Mouse (Mus musculus) MEL (cell line): Measurements from ENCODE around the gene Disp3. TPM values are rescaled to one million over a fixed set of nuclear protein-coding genes. Genes with fewer than 3 reads are reported as not detected.

ENCODE experiments used
- polyA plus RNA-seq, 2 experiments: library from polyadenylated mRNA; stranded (reverse) in 1 of 2; unstranded in 1 of 2; fragments of >175 nt in 1 of 2; fragments of >200 nt in 1 of 2; gene quantifications; 2 replicates each; pipeline versions ENCODE4 v1.2.1 to v1.2.4; 2012; ENCODE audit warnings: low replicate concordance in 2 of 2, low read depth in 1 of 2; ENCODE audit not compliant: insufficient read length in 2 of 2, insufficient read depth in 1 of 2, missing spikeins in 1 of 2
- total RNA-seq: library from RNA; depleted of rRNA; stranded (reverse); fragments of 300-350 nt; gene quantifications from 2 replicates; pipeline ENCODE4 v1.2.3, GENCODE M21; 2012; rRNA removed

Gene Disp3
- total and polyA plus RNA-seq, 3 experiments: not detected

Other genes with a start within 250 kb of the Disp3 start
- gene Clcn6, start 249.1 kb downstream of the Disp3 start, total RNA-seq: 5.8 and 8.2 TPM in 2 replicates
- 10 to 100 TPM in 1 of 2 experiments, not detected in 1; 17.5 TPM for gene Clcn6, start 249.1 kb downstream of the Disp3 start, polyA plus RNA-seq
- 7.4 and 12.4 TPM in 2 replicates for gene Mthfr, start 248.9 kb downstream of the Disp3 start, total RNA-seq
- 10 to 100 TPM in 1 of 2 experiments, not detected in 1; 15.5 TPM for gene Mthfr, start 248.9 kb downstream of the Disp3 start, polyA plus RNA-seq
- 5.0 and 6.4 TPM in 2 replicates for gene Agtrap, start 199.9 kb downstream of the Disp3 start, total RNA-seq
- gene Agtrap, start 199.9 kb downstream of the Disp3 start, polyA plus RNA-seq: 10 to 100 TPM in 1 of 2 experiments, not detected in 1; 16.0 TPM
- 28.4 and 28.6 TPM in 2 replicates for gene Mad2l2, start 157.6 kb downstream of the Disp3 start, total RNA-seq
- gene Mad2l2, start 157.6 kb downstream of the Disp3 start, polyA plus RNA-seq: 10 to 100 TPM in 1 of 2 experiments, not detected in 1; 44.8 TPM
- 0.03 and 0.08 TPM in 2 replicates for gene Draxin, start 157.3 kb downstream of the Disp3 start, total RNA-seq
- under 1 TPM in 1 of 2 experiments, not detected in 1; 0.17 TPM for gene Draxin, start 157.3 kb downstream of the Disp3 start, polyA plus RNA-seq
- gene Fbxo6, start 135.8 kb downstream of the Disp3 start, total RNA-seq: 35.1 and 37.3 TPM in 2 replicates
- gene Fbxo6, start 135.8 kb downstream of the Disp3 start, polyA plus RNA-seq: 10 to 100 TPM in 1 of 2 experiments, not detected in 1; 62.6 TPM
- gene Fbxo44, start 127.5 kb downstream of the Disp3 start, total RNA-seq: 2.3 and 3.2 TPM in 2 replicates
- gene Fbxo44, start 127.5 kb downstream of the Disp3 start, polyA plus RNA-seq: 1 to 10 TPM in 1 of 2 experiments, not detected in 1; 6.2 TPM
- 0.35 and 0.46 TPM in 2 replicates for gene Fbxo2, start 127.3 kb downstream of the Disp3 start, total RNA-seq
- 1 to 10 TPM in 1 of 2 experiments, not detected in 1; 2.7 TPM for gene Fbxo2, start 127.3 kb downstream of the Disp3 start, polyA plus RNA-seq
- 17.1 and 19.4 TPM in 2 replicates for gene Ubiad1, start 156.8 kb upstream of the Disp3 start, total RNA-seq
- gene Ubiad1, start 156.8 kb upstream of the Disp3 start, polyA plus RNA-seq: 10 to 100 TPM in 1 of 2 experiments, not detected in 1; 24.3 TPM
- 23.0 and 23.9 TPM in 2 replicates for gene Mtor, start 160.6 kb upstream of the Disp3 start, total RNA-seq
- gene Mtor, start 160.6 kb upstream of the Disp3 start, polyA plus RNA-seq: 10 to 100 TPM in 1 of 2 experiments, not detected in 1; 35.2 TPM
- gene Angptl7, start 212.5 kb upstream of the Disp3 start, total RNA-seq: not detected in 2 replicates
- gene Angptl7, start 212.5 kb upstream of the Disp3 start, polyA plus RNA-seq: not detected